Mouse (Mus musculus) forebrain, embryonic 14.5 days (tissue): ENCODE data around the gene Hprt. TPM values are rescaled to one million over a fixed set of nuclear protein-coding genes. Genes with fewer than 3 reads are reported as not detected.

Experiments used
- ATAC-seq: fragments of 200-750 bp; cut with Nextera tagmentation; 2 replicates; pipeline ENCODE4 v1.8.0; 2017; ENCODE audit warnings: mild to moderate bottlenecking, moderate library complexity
- DNase-seq: peaks from one replicate; pipeline ENCODE4 v3.0.0-alpha.2; 2015; ENCODE audit warnings: low spot score
- H3K27ac ChIP-seq: fragments of 300-500 bp; sonication (generic); 2 replicates; pipeline ENCODE4 v1.5.1; 2014; ENCODE audit warnings: low read depth, mild to moderate bottlenecking, control low read depth, low read length, moderate library complexity
- H3K27me3 ChIP-seq: fragments of 300-500 bp; sonication (generic); replicated peaks from 2 replicates; pipeline ENCODE4 v1.6.1; 2014; ENCODE audit warnings: low read length, control low read depth, mixed read lengths; ENCODE audit not compliant: control insufficient read depth, insufficient read depth
- H3K36me3 ChIP-seq: fragments of 300-500 bp; sonication (generic); 2 replicates; pipeline ENCODE4 v1.6.1; 2014; ENCODE audit warnings: low read length, control low read depth; ENCODE audit not compliant: control insufficient read depth, insufficient read depth
- H3K4me1 ChIP-seq: fragments of 300-500 bp; sonication (generic); 2 replicates; pipeline ENCODE4 v1.6.1; 2014; ENCODE audit warnings: antibody characterized with exemption, low read length, control low read depth; ENCODE audit not compliant: control insufficient read depth, insufficient read depth
- H3K4me2 ChIP-seq: fragments of 300-500 bp; sonication (generic); 2 replicates; pipeline ENCODE4 v1.6.1; 2014; ENCODE audit warnings: mild to moderate bottlenecking, control low read depth, low read length
- H3K4me3 ChIP-seq: fragments of 300-500 bp; sonication (generic); 2 replicates; pipeline ENCODE4 v1.5.1; 2014; ENCODE audit warnings: low read depth, low read length, control low read depth
- H3K9ac ChIP-seq: fragments of 300-500 bp; sonication (generic); 2 replicates; pipeline ENCODE4 v1.6.1; 2014; ENCODE audit warnings: mild to moderate bottlenecking, low read length, control low read depth, moderate library complexity
- H3K9me3 ChIP-seq: fragments of 300-500 bp; sonication (generic); replicated peaks from 2 replicates; pipeline ENCODE4 v1.6.1; 2016; ENCODE audit warnings: low read length, control low read depth, mixed read lengths; ENCODE audit not compliant: control insufficient read depth
- WGBS: fragments of 180-500 bp; shearing (Covaris S2); extraction: QIAGEN DNeasy Blood & Tissue Kit; methylation state at CpG from one replicate; pipeline ENCODE4 v1.1.7; 2014; 5-methylcytosine and 5-hydroxymethylcytosine counted together
- polyA plus RNA-seq: library from polyadenylated mRNA; unstranded; fragments of >200 nt; fragmentation: Nextera tagmentation; extraction: Ambion mirVana; gene quantifications from 2 replicates; pipeline ENCODE4 v1.2.1, GENCODE M21; 2014

The Hprt gene
- polyA plus RNA-seq: 87.9 and 93.1 TPM in 2 replicates

GRCm38 (mm10) chrX:52987905-52988783 is at the start of gene Hprt:
TSS of gene Hprt (plus strand) at chrX:52988137.
- Histone ChIP-seq H3K4me3 (peak within 1 kb of the TSS; percentile 58), H3K9ac (peak within 1 kb of the TSS; percentile 83), H3K4me2 (peak within 1 kb of the TSS; percentile 51), H3K27ac (peak within 1 kb of the TSS; percentile 75), H3K36me3 (no peaks in the 10 kb centered on the region), H3K4me1 (peaks cover 3% of the 10 kb centered on the region; the same call in 1 of the 2 replicates), H3K9me3 (no peaks in the 10 kb centered on the region), H3K27me3 (no peaks in the 10 kb centered on the region)
- peak; percentile 99 for ATAC-seq
- WGBS: 31% methylated on average over 68 of the region's 72 CpGs
- peak; percentile 88 for DNase-seq

DNA sequence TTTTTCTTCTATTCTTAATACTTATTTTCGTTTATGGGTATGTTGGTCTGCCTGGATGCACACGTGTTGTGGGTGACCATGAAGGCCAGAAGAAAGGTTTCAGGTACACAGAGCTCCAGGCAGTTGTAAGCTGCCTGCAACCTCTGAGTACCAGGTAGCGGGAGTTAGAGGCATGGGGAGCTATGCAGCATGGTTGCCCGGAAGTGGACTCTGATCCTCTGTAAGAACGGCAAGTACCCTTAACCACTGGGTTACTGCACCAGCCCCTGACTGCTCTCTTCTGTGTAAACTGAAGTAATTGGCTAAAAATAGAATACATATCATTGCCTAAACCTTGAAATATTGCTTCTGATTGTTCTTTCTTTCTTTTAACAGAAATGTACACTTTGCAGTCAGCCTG is 42.4 kb upstream of the Hprt start:
- Histone ChIP-seq H3K36me3 (peaks cover 40% of the 10 kb centered on the region), H3K9me3 (no peaks in the 10 kb centered on the region), H3K4me2 (no peak overlapping the region), H3K4me1 (no peaks in the 10 kb centered on the region), H3K9ac (no peak overlapping the region), H3K4me3 (no peak overlapping the region), H3K27ac (no peak overlapping the region), H3K27me3 (no peaks in the 10 kb centered on the region)
- DNase-seq: no peak
- no peak for ATAC-seq
- WGBS: 87% methylated on average over 5 of the region's 5 CpGs

GRCm38 (mm10) chrX:52949713-52950112 is 38.2 kb upstream of the Hprt start:
- H3K27ac ChIP-seq: no peak overlapping the region
- peaks cover 42% of the 10 kb centered on the region for H3K36me3 ChIP-seq
- H3K4me3 ChIP-seq: no peak overlapping the region
- H3K9ac ChIP-seq: no peak overlapping the region
- H3K27me3 ChIP-seq: no peaks in the 10 kb centered on the region
- no peak for ATAC-seq
- DNase-seq: peak; percentile 43
- no peaks in the 10 kb centered on the region for H3K4me1 ChIP-seq
- no peaks in the 10 kb centered on the region for H3K9me3 ChIP-seq
- WGBS: 61% methylated on average over 2 of the region's 2 CpGs
- H3K4me2 ChIP-seq: no peak overlapping the region

GRCm38 (mm10) chrX:52956942-52957341 is 31.0 kb upstream of the Hprt start:
- DNase-seq (no peak), ATAC-seq (no peak)
- no peak overlapping the region for H3K4me2 ChIP-seq
- H3K27ac ChIP-seq: no peak overlapping the region
- no peak overlapping the region for H3K9ac ChIP-seq
- no peak overlapping the region for H3K4me3 ChIP-seq
- H3K27me3 ChIP-seq: no peaks in the 10 kb centered on the region
- no peaks in the 10 kb centered on the region for H3K4me1 ChIP-seq
- H3K36me3 ChIP-seq: peaks cover 17% of the 10 kb centered on the region; the same call in 1 of the 2 replicates
- 85% methylated on average over 4 of the region's 4 CpGs for WGBS
- no peaks in the 10 kb centered on the region for H3K9me3 ChIP-seq

DNA sequence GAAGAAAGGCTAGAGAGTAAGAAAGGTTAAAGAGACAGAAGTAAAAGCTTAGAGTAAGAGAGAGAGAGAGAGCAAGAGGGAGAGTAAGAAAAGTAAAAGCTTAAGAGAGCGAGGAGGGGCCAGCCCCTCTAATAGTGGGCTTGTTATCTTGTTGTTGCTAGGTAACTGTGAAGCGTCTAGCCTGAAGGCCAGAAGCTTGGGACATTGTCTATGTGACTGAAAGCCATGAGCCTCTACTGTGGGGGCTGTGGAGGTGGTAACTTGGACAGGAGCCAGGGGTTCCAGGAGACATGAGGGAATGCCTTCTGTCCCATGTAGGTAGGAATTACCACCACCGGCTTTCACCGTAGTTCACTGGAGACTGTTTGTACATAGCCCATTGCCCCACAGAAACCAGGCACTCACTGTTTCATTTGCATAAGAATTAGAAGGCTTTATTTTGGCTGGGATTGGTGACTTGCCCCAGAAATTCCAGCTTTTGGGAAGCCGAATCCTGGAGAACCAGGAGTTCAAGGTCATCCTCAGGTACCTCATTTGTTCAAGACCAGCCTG is 26.3 kb upstream of the Hprt start:
- no peak overlapping the region for H3K27ac ChIP-seq
- H3K4me2 ChIP-seq: no peak overlapping the region
- ATAC-seq (no peak), DNase-seq (peak; percentile 16)
- WGBS: 38% methylated on average over 5 of the region's 5 CpGs
- no peaks in the 10 kb centered on the region for H3K4me1 ChIP-seq
- no peaks in the 10 kb centered on the region for H3K36me3 ChIP-seq
- no peak overlapping the region for H3K4me3 ChIP-seq
- no peak overlapping the region for H3K9ac ChIP-seq
- no peaks in the 10 kb centered on the region for H3K9me3 ChIP-seq
- no peaks in the 10 kb centered on the region for H3K27me3 ChIP-seq

DNA sequence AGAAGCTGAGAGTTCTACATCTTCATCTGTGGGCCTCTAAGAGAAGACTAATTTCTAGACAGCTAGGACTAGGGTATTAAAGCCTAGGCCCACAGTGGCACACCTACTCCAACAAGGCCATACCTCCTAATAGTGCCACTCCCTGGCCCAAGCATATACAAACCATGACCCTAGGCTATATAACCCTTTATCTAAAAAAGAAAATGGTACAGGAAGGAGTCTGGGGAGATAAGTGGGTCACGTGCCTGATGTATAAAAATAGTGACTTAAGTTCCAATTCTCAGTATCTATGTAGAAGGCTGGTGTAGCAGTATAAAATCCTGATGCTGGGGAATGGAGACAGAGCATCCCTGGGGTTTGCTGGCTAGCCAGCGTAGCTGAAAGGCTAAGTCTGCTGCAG is 22.8 kb upstream of the Hprt start:
- H3K27me3 ChIP-seq: no peaks in the 10 kb centered on the region
- H3K4me3 ChIP-seq: no peak overlapping the region
- H3K4me1 ChIP-seq: no peaks in the 10 kb centered on the region
- H3K27ac ChIP-seq: no peak overlapping the region
- DNase-seq (no peak), ATAC-seq (no peak)
- H3K9ac ChIP-seq: no peak overlapping the region
- no peaks in the 10 kb centered on the region for H3K9me3 ChIP-seq
- 86% methylated on average over 2 of the region's 2 CpGs for WGBS
- no peaks in the 10 kb centered on the region for H3K36me3 ChIP-seq
- H3K4me2 ChIP-seq: no peak overlapping the region

DNA sequence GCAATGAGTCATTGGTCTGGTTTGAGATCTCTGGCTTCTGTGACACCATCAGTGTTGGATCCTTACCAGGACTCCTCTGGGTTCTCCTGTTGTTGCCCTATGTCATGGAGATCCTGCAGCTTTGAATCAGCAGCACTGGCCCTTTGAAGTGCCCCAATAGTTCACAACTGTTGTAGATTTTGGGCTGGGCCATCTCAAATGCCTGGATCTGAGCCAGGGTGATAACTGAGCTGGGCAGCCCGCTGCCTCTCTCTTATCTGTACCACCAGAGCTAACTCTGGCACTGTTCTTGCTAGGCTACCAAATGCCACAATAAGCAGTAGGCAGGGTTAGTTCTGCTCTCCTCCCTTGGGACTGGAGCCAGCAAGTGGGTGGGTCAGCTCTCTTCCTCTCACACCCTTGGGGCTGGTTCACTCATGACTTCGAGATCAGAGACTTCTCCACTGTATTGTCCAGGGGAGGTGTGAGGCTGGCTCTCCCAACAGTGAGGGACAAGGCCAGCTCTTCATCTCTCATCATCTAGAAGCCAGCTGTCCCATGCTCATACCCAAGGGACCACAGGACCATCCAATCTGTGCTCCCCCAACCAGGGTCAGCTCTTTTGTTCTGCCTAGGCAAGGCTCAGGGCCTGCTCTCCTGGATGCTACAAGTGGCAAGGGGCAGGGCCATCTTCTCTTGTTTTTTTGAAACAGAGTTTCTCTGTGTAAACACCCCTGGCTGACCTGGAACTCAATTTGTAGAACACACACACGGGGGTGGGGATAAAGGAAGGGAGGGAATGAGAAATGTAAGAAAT is 16.5 kb upstream of the Hprt start:
- Histone ChIP-seq H3K27me3 (no peaks in the 10 kb centered on the region), H3K36me3 (no peaks in the 10 kb centered on the region), H3K9me3 (no peaks in the 10 kb centered on the region), H3K4me2 (no peak overlapping the region), H3K9ac (no peak overlapping the region), H3K4me1 (no peaks in the 10 kb centered on the region), H3K27ac (no peak overlapping the region), H3K4me3 (no peak overlapping the region)
- 67% methylated on average over 3 of the region's 3 CpGs for WGBS
- DNase-seq: no peak
- ATAC-seq: no peak

DNA sequence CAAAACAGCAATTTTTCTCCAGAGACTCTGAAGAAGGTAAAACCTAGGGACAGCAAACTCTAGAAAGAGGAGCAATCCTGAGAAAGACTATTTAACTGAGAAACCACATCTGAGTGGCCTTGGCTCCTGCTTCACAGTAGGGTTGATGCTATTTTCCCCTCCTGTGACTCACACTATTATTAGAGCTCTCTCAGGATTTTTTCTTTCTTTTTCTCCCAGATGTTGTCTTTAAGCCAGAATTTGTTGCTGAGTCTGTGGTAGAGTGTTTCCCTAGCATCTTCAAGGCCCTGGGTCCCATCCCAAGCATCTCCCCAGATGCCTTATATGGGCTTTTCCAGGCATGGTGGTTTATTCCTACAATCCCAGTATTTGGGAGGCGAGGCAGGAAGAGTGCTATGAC is 15.8 kb upstream of the Hprt start:
- Histone ChIP-seq H3K9me3 (no peaks in the 10 kb centered on the region), H3K4me1 (no peaks in the 10 kb centered on the region), H3K36me3 (no peaks in the 10 kb centered on the region), H3K4me2 (no peak overlapping the region), H3K9ac (no peak overlapping the region), H3K27me3 (no peaks in the 10 kb centered on the region), H3K27ac (no peak overlapping the region), H3K4me3 (no peak overlapping the region)
- whole genome bisulfite sequencing: 68% methylated on average over 1 of the region's 1 CpGs
- DNase-seq: no peak
- ATAC-seq: no peak
